Mouse (Mus musculus): ENCODE measurements at regions not wholly inside any gene's neighbourhood (a gene's known extent, or its start where the extent isn't known, plus 50 kb on each side); places are given as distances from the start of the nearest gene placed in this dataset. TPM values are rescaled to one million over a fixed set of nuclear protein-coding genes. Genes with fewer than 3 reads are reported as not detected.

GRCm38 (mm10) chr10:60888541-60888940, 57.2 kb upstream of the Unc5b start:
- 35% methylated on average over 7 of the region's 7 CpGs for WGBS
- no peak overlapping the region for H3K27ac ChIP-seq (ENCODE audit: low read length)
- ATAC-seq (ENCODE audit: insufficient read depth, low FRiP score): no peak

DNA sequence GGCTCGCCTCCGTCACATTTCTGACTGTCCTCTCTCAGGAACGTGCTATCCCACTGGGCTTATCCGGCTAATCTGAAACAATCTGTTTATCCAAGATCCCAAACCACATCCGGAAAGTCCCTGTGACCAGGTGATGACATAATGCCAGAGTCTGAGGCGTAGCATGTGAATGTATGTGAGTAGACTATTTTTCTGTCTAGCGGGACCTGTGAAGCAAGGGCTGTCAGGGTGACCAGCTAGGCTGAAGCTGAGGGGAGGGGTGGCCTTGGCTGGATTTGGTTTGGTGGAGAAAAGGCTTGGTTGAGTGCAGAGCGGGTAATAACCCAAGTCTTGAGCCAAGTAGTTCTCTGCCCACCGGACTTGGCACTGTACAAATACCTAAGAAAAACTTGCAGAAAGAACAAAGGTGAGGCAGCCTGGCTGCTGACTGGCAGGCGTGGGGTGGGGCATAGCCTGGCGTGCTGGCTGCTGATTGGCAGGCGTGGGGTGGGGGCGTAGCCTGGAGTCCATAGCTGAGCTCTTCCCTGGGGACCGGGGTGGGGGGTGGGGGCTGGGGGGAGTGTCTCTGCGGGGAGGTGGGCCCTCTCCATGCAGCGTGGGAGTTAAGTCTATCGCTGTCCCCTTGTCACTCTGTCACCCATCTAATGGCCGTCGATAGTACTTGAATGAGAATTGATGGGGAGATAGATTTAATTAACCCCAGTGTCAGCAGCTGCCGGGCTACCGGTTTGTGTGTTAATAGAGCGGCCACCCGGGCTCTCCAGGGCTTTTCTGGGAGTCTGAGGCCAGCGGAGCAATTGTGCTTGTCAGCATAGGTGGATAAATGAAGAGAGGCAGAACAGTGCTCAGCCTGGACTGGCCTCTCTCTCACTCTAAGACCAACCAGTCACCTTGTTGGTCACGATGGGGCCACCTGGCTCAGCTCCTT, 54.2 kb upstream of the Unc5b start:
- WGBS: 27% methylated on average over 25 of the region's 25 CpGs
- ATAC-seq (ENCODE audit: insufficient read depth, low FRiP score): peak; percentile 46; the same call in 1 of the 2 replicates
- H3K27ac ChIP-seq (ENCODE audit: low read length): no peak overlapping the region
- H3K4me2 ChIP-seq (ENCODE audit: low read depth, low read length): peak overlapping the region; percentile 31; the same call in 1 of the 2 replicates
- H3K4me3 ChIP-seq (replicated peaks; ENCODE audit: low read length): no peak overlapping the region
- no peaks in the 10 kb centered on the region for H3K36me3 ChIP-seq (ENCODE audit: control insufficient read depth, insufficient read depth, low read length)
- H3K27me3 ChIP-seq (ENCODE audit: control insufficient read depth, insufficient read depth, low read length): no peaks in the 10 kb centered on the region
- H3K9ac ChIP-seq (ENCODE audit: low read length): no peak overlapping the region
- no peaks in the 10 kb centered on the region for H3K4me1 ChIP-seq (ENCODE audit: control insufficient read depth, insufficient read depth, low read length)
- no peaks in the 10 kb centered on the region for H3K9me3 ChIP-seq (replicated peaks; ENCODE audit: control insufficient read depth, low read length)

More at GRCm38 (mm10) chr10:60888541-60888940, 57.2 kb upstream of the Unc5b start:
- Histone ChIP-seq H3K9me3 (replicated peaks; ENCODE audit: control insufficient read depth, low read length) (no peaks in the 10 kb centered on the region), H3K27me3 (ENCODE audit: control insufficient read depth, insufficient read depth, low read length) (no peaks in the 10 kb centered on the region), H3K9ac (ENCODE audit: low read length) (no peak overlapping the region), H3K4me1 (ENCODE audit: control insufficient read depth, insufficient read depth, low read length) (no peaks in the 10 kb centered on the region), H3K4me3 (replicated peaks; ENCODE audit: low read length) (no peak overlapping the region), H3K4me2 (ENCODE audit: low read depth, low read length) (no peak overlapping the region), H3K36me3 (ENCODE audit: control insufficient read depth, insufficient read depth, low read length) (no peaks in the 10 kb centered on the region)

GRCm38 (mm10) chr10:60884806-60885205, 53.4 kb upstream of the Unc5b start:
- Histone ChIP-seq H3K4me2 (ENCODE audit: low read depth, low read length) (no peak overlapping the region), H3K27ac (ENCODE audit: low read length) (no peak overlapping the region), H3K9me3 (replicated peaks; ENCODE audit: control insufficient read depth, low read length) (no peaks in the 10 kb centered on the region), H3K36me3 (ENCODE audit: control insufficient read depth, insufficient read depth, low read length) (no peaks in the 10 kb centered on the region), H3K4me3 (replicated peaks; ENCODE audit: low read length) (no peak overlapping the region), H3K9ac (ENCODE audit: low read length) (no peak overlapping the region), H3K4me1 (ENCODE audit: control insufficient read depth, insufficient read depth, low read length) (no peaks in the 10 kb centered on the region), H3K27me3 (ENCODE audit: control insufficient read depth, insufficient read depth, low read length) (no peaks in the 10 kb centered on the region)
- no peak for ATAC-seq (ENCODE audit: insufficient read depth, low FRiP score)
- WGBS: 95% methylated on average over 5 of the region's 5 CpGs

MicroRNA genes in the stretch of these regions (microRNA counts, 519-probe panel; counts per million panel counts)
- not detected for microRNA mmu-miR-466j

Small RNA genes in the stretch of these regions (microRNA-seq; reads per million reads assigned to microRNA genes)
- gene Mir466j: not detected
- not detected for gene Mir6408
